Mouse (Mus musculus) hindbrain, embryonic 16.5 days (tissue): ENCODE results near the gene Slc4a4. TPM values are rescaled to one million over a fixed set of nuclear protein-coding genes. Genes with fewer than 3 reads are reported as not detected.
A peak's percentile ranks its signal among the peaks of the same experiment; 100 is the strongest.

ENCODE experiments used
- ATAC-seq: fragments of 200-750 bp; cut with Nextera tagmentation; 2 replicates; pipeline ENCODE4 v1.8.0; 2017; ENCODE audit warnings: moderate TSS enrichment, moderate library complexity
- H3K27ac ChIP-seq: fragments of 300-500 bp; sonication (generic); 2 replicates; pipeline ENCODE4 v1.5.1; 2014; ENCODE audit warnings: low read depth, mild to moderate bottlenecking, control low read depth, low read length, moderate library complexity
- H3K27me3 ChIP-seq: fragments of 300-500 bp; sonication (generic); replicated peaks from 2 replicates; pipeline ENCODE4 v1.6.1; 2014; ENCODE audit warnings: low read length; ENCODE audit not compliant: control insufficient read depth, insufficient read depth
- H3K36me3 ChIP-seq: fragments of 300-500 bp; sonication (generic); 2 replicates; pipeline ENCODE4 v1.6.1; 2014; ENCODE audit warnings: mild to moderate bottlenecking, low read length, moderate library complexity, mixed read lengths; ENCODE audit not compliant: control insufficient read depth, insufficient read depth
- H3K4me1 ChIP-seq: fragments of 300-500 bp; sonication (generic); 2 replicates; pipeline ENCODE4 v1.6.1; 2014; ENCODE audit warnings: low read depth, low read length; ENCODE audit not compliant: control insufficient read depth, insufficient read depth
- H3K4me2 ChIP-seq: fragments of 300-500 bp; sonication (generic); 2 replicates; pipeline ENCODE4 v1.6.1; 2014; ENCODE audit warnings: mild to moderate bottlenecking, low read length, control low read depth, moderate library complexity
- H3K4me3 ChIP-seq: fragments of 300-500 bp; sonication (generic); 2 replicates; pipeline ENCODE4 v1.5.1; 2014; ENCODE audit warnings: mild to moderate bottlenecking, low read length, control low read depth, moderate library complexity
- H3K9ac ChIP-seq: fragments of 300-500 bp; sonication (generic); 2 replicates; pipeline ENCODE4 v1.6.1; 2014; ENCODE audit warnings: low read depth, mild to moderate bottlenecking, control low read depth, low read length, moderate library complexity
- H3K9me3 ChIP-seq: fragments of 300-500 bp; sonication (generic); 2 replicates; pipeline ENCODE4 v1.6.1; 2014; ENCODE audit warnings: mild to moderate bottlenecking, low read length, moderate library complexity; ENCODE audit not compliant: control insufficient read depth
- WGBS: fragments of 180-500 bp; shearing (Covaris S2); extraction: QIAGEN DNeasy Blood & Tissue Kit; methylation state at CpG from one replicate; pipeline ENCODE4 v1.1.7; 2014; 5-methylcytosine and 5-hydroxymethylcytosine counted together
- polyA plus RNA-seq: library from polyadenylated mRNA; unstranded; fragments of >200 nt; fragmentation: Nextera tagmentation; extraction: Ambion mirVana; gene quantifications from 2 replicates; pipeline ENCODE4 v1.2.1, GENCODE M21; 2015

The Slc4a4 gene
- polyA plus RNA-seq, 1 experiment from 2014 or later = 9.1 TPM

GRCm38 (mm10) chr5:88961351-88961761 lies 74.7 kb downstream of the Slc4a4 start:
- Histone ChIP-seq H3K4me1 (peaks cover 3% of the 10 kb centered on the region), H3K9ac (no peak overlapping the region), H3K27ac (no peak overlapping the region), H3K27me3 (no peaks in the 10 kb centered on the region), H3K4me2 (no peak overlapping the region), H3K9me3 (no peaks in the 10 kb centered on the region), H3K4me3 (no peak overlapping the region), H3K36me3 (no peaks in the 10 kb centered on the region)
- ATAC-seq = no peak
- WGBS = 83% methylated on average over 7 of the region's 7 CpGs

GRCm38 (mm10) chr5:88964685-88965290 lies 78.2 kb downstream of the Slc4a4 start:
- Histone ChIP-seq H3K4me3 (no peak overlapping the region), H3K27me3 (no peaks in the 10 kb centered on the region), H3K4me2 (no peak overlapping the region), H3K27ac (no peak overlapping the region), H3K9ac (no peak overlapping the region), H3K4me1 (peaks cover 3% of the 10 kb centered on the region), H3K9me3 (no peaks in the 10 kb centered on the region), H3K36me3 (no peaks in the 10 kb centered on the region)
- no peak for ATAC-seq
- 74% methylated on average over 6 of the region's 6 CpGs for WGBS

GRCm38 (mm10) chr5:88966507-88966906 lies 79.9 kb downstream of the Slc4a4 start:
- 89% methylated on average over 4 of the region's 4 CpGs for whole genome bisulfite sequencing
- H3K27ac ChIP-seq = no peak overlapping the region
- no peaks in the 10 kb centered on the region for H3K27me3 ChIP-seq
- no peaks in the 10 kb centered on the region; the same call in 1 of the 2 replicates for H3K4me1 ChIP-seq
- H3K4me2 ChIP-seq = no peak overlapping the region
- no peaks in the 10 kb centered on the region for H3K9me3 ChIP-seq
- no peak for ATAC-seq
- no peak overlapping the region for H3K4me3 ChIP-seq
- no peak overlapping the region for H3K9ac ChIP-seq
- no peaks in the 10 kb centered on the region for H3K36me3 ChIP-seq

GRCm38 (mm10) chr5:88968923-88969639 lies 82.5 kb downstream of the Slc4a4 start:
- Histone ChIP-seq H3K27me3 (no peaks in the 10 kb centered on the region), H3K4me3 (no peak overlapping the region), H3K4me1 (no peaks in the 10 kb centered on the region; the same call in 1 of the 2 replicates), H3K27ac (no peak overlapping the region), H3K9ac (no peak overlapping the region), H3K9me3 (no peaks in the 10 kb centered on the region), H3K36me3 (no peaks in the 10 kb centered on the region), H3K4me2 (no peak overlapping the region)
- WGBS = 36% methylated on average over 11 of the region's 11 CpGs
- no peak; the same call in 1 of the 2 replicates for ATAC-seq

- H3K9me3 ChIP-seq = no peaks in the 10 kb centered on the region
- ATAC-seq = no peak
- no peaks in the 10 kb centered on the region for H3K36me3 ChIP-seq
Observed at GRCm38 (mm10) chr5:88971554-88971953, 84.9 kb downstream of the Slc4a4 start.

GRCm38 (mm10) chr5:88972277-88972676 lies 85.7 kb downstream of the Slc4a4 start:
- no peak overlapping the region for H3K27ac ChIP-seq
- no peak for ATAC-seq
- H3K9me3 ChIP-seq = no peaks in the 10 kb centered on the region
- H3K4me3 ChIP-seq = no peak overlapping the region
- 71% methylated on average over 7 of the region's 7 CpGs for WGBS
- H3K4me2 ChIP-seq = no peak overlapping the region
- H3K9ac ChIP-seq = no peak overlapping the region
- H3K4me1 ChIP-seq = no peaks in the 10 kb centered on the region; the same call in 1 of the 2 replicates
- H3K36me3 ChIP-seq = no peaks in the 10 kb centered on the region
- H3K27me3 ChIP-seq = no peaks in the 10 kb centered on the region

More at GRCm38 (mm10) chr5:88971554-88971953, 84.9 kb downstream of the Slc4a4 start:
- H3K4me2 ChIP-seq = no peak overlapping the region
- no peaks in the 10 kb centered on the region; the same call in 1 of the 2 replicates for H3K4me1 ChIP-seq
- no peaks in the 10 kb centered on the region for H3K27me3 ChIP-seq
- no peak overlapping the region for H3K9ac ChIP-seq
- H3K27ac ChIP-seq = no peak overlapping the region
- H3K4me3 ChIP-seq = no peak overlapping the region

- no peak overlapping the region for H3K4me3 ChIP-seq
- no peak overlapping the region for H3K27ac ChIP-seq
- no peak overlapping the region for H3K4me2 ChIP-seq
- WGBS = 100% methylated on average over 1 of the region's 1 CpGs
- no peak overlapping the region for H3K9ac ChIP-seq
- H3K36me3 ChIP-seq = no peaks in the 10 kb centered on the region
- ATAC-seq = no peak
- no peaks in the 10 kb centered on the region for H3K9me3 ChIP-seq
- no peaks in the 10 kb centered on the region; the same call in 1 of the 2 replicates for H3K4me1 ChIP-seq
- no peaks in the 10 kb centered on the region for H3K27me3 ChIP-seq
Observed at GRCm38 (mm10) chr5:88973130-88973529, 86.5 kb downstream of the Slc4a4 start.

GRCm38 (mm10) chr5:88975694-88976093 lies 89.1 kb downstream of the Slc4a4 start:
- H3K9ac ChIP-seq = no peak overlapping the region
- ATAC-seq = peak; percentile 87
- no peaks in the 10 kb centered on the region for H3K27me3 ChIP-seq
- no peak overlapping the region for H3K4me3 ChIP-seq
- no peaks in the 10 kb centered on the region for H3K9me3 ChIP-seq
- no peak overlapping the region for H3K4me2 ChIP-seq
- H3K27ac ChIP-seq = no peak overlapping the region
- no peaks in the 10 kb centered on the region for H3K36me3 ChIP-seq
- H3K4me1 ChIP-seq = no peaks in the 10 kb centered on the region; the same call in 1 of the 2 replicates

GRCm38 (mm10) chr5:88976428-88976827 lies 89.8 kb downstream of the Slc4a4 start:
- no peak for ATAC-seq
- WGBS = 77% methylated on average over 3 of the region's 3 CpGs
- Histone ChIP-seq H3K9me3 (no peaks in the 10 kb centered on the region), H3K4me2 (no peak overlapping the region), H3K27me3 (no peaks in the 10 kb centered on the region), H3K4me3 (no peak overlapping the region), H3K27ac (no peak overlapping the region), H3K9ac (no peak overlapping the region), H3K36me3 (no peaks in the 10 kb centered on the region), H3K4me1 (no peaks in the 10 kb centered on the region; the same call in 1 of the 2 replicates)
